Mouse (Mus musculus) liver, adult 2 months (tissue): ENCODE measurements around the gene Chrna5.

Source experiments
- CTCF ChIP-seq: fragments of 200-500 bp; IDR thresholded peaks from 2 replicates; pipeline ENCODE4 v1.5.1; 2011; ENCODE audit warnings: low read depth, low read length, control low read depth
- POLR2A ChIP-seq: fragments of 200-500 bp; IDR thresholded peaks from 2 replicates; pipeline ENCODE4 v1.6.1; 2011; ENCODE audit warnings: low read length, control low read depth; ENCODE audit not compliant: insufficient read depth; ENCODE audit errors: extremely low read depth

GRCm38 (mm10) chr9:54932379-54932778, 48.3 kb upstream of the Chrna5 start:
- TF ChIP-seq CTCF = no peak
- TF ChIP-seq POLR2A = no peak
